Mouse (Mus musculus): ENCODE measurements around the gene Arsb. TPM values are rescaled to one million over a fixed set of nuclear protein-coding genes. Genes with fewer than 3 reads are reported as not detected.

Arsb gene
- polyA plus RNA-seq, 1 experiment from 2014 or later, result 14.3 TPM

DNA sequence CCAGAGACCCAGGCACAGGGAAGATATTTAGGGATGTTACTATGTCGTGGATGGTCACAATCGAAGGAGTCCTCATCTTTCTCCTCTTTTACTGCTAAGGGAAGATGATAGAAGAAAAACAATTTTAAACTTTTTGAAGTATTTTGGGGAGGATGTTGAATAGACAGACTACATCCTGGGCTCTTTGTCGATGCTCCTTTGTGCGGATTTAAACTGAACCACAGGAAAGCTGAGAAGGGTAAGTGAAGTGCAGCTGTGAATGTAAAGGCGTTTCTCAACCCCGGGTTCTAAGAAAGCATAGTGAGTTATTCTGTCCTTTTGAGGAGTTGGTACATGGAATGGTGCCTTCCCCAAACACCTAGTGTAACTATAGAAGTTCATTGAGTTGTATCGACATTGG lies 14.8 kb upstream of the Arsb start:
- no peaks in the 10 kb centered on the region for H3K9me3 ChIP-seq (ENCODE audit: control insufficient read depth, low read length)
- no peaks in the 10 kb centered on the region for H3K4me1 ChIP-seq (replicated peaks; ENCODE audit: control insufficient read depth, insufficient read depth, low read length)
- no peak overlapping the region for H3K4me3 ChIP-seq (ENCODE audit: low read depth, low read length)
- no peaks in the 10 kb centered on the region for H3K27me3 ChIP-seq (replicated peaks; ENCODE audit: control insufficient read depth, insufficient read depth, low read length)
- no peak overlapping the region for H3K27ac ChIP-seq (ENCODE audit: low read depth)
- H3K36me3 ChIP-seq (ENCODE audit: control insufficient read depth, insufficient read depth, low read length), result no peaks in the 10 kb centered on the region
- WGBS, result 90% methylated on average over 7 of the region's 7 CpGs
- ATAC-seq (replicated peaks; ENCODE audit: low FRiP score, low TSS enrichment, low read depth) (no peak), DNase-seq (ENCODE audit: low spot score) (no peak)
- H3K9ac ChIP-seq (ENCODE audit: low read length), result no peak overlapping the region
- H3K4me2 ChIP-seq (ENCODE audit: low read length), result no peak overlapping the region

- ATAC-seq (replicated peaks; ENCODE audit: low FRiP score, low TSS enrichment, low read depth) (no peak), DNase-seq (ENCODE audit: low spot score) (no peak)
- Histone ChIP-seq H3K4me1 (replicated peaks; ENCODE audit: control insufficient read depth, insufficient read depth, low read length) (no peaks in the 10 kb centered on the region), H3K27me3 (replicated peaks; ENCODE audit: control insufficient read depth, insufficient read depth, low read length) (no peaks in the 10 kb centered on the region), H3K4me3 (ENCODE audit: low read depth, low read length) (no peak overlapping the region), H3K9me3 (ENCODE audit: control insufficient read depth, low read length) (no peaks in the 10 kb centered on the region), H3K9ac (ENCODE audit: low read length) (no peak overlapping the region), H3K27ac (ENCODE audit: low read depth) (no peak overlapping the region), H3K4me2 (ENCODE audit: low read length) (no peak overlapping the region), H3K36me3 (ENCODE audit: control insufficient read depth, insufficient read depth, low read length) (no peaks in the 10 kb centered on the region)
- WGBS, result 78% methylated on average over 6 of the region's 6 CpGs
Measured at GRCm38 (mm10) chr13:93757514-93757913, 13.9 kb upstream of the Arsb start.

- H3K9ac ChIP-seq (ENCODE audit: low read length), result no peak overlapping the region
- WGBS, result 50% methylated on average over 14 of the region's 14 CpGs
- H3K36me3 ChIP-seq (ENCODE audit: control insufficient read depth, insufficient read depth, low read length), result no peaks in the 10 kb centered on the region
- H3K4me1 ChIP-seq (replicated peaks; ENCODE audit: control insufficient read depth, insufficient read depth, low read length), result no peaks in the 10 kb centered on the region
- no peak overlapping the region for H3K27ac ChIP-seq (ENCODE audit: low read depth)
- no peaks in the 10 kb centered on the region for H3K9me3 ChIP-seq (ENCODE audit: control insufficient read depth, low read length)
- ATAC-seq (replicated peaks; ENCODE audit: low FRiP score, low TSS enrichment, low read depth) (no peak), DNase-seq (ENCODE audit: low spot score) (no peak)
- H3K4me2 ChIP-seq (ENCODE audit: low read length), result no peak overlapping the region
- no peaks in the 10 kb centered on the region for H3K27me3 ChIP-seq (replicated peaks; ENCODE audit: control insufficient read depth, insufficient read depth, low read length)
- H3K4me3 ChIP-seq (ENCODE audit: low read depth, low read length), result no peak overlapping the region
Measured at GRCm38 (mm10) chr13:93758149-93758898, 13.1 kb upstream of the Arsb start.

GRCm38 (mm10) chr13:93761831-93762230 lies 9.6 kb upstream of the Arsb start:
- WGBS, result 95% methylated on average over 8 of the region's 8 CpGs
- H3K27me3 ChIP-seq (replicated peaks; ENCODE audit: control insufficient read depth, insufficient read depth, low read length), result no peaks in the 10 kb centered on the region
- H3K9ac ChIP-seq (ENCODE audit: low read length), result no peak overlapping the region

GRCm38 (mm10) chr13:93762879-93763278 lies 8.6 kb upstream of the Arsb start:
- Histone ChIP-seq H3K27ac (ENCODE audit: low read depth) (no peak overlapping the region), H3K9ac (ENCODE audit: low read length) (no peak overlapping the region), H3K27me3 (replicated peaks; ENCODE audit: control insufficient read depth, insufficient read depth, low read length) (no peaks in the 10 kb centered on the region), H3K4me1 (replicated peaks; ENCODE audit: control insufficient read depth, insufficient read depth, low read length) (no peaks in the 10 kb centered on the region), H3K4me3 (ENCODE audit: low read depth, low read length) (no peak overlapping the region), H3K9me3 (ENCODE audit: control insufficient read depth, low read length) (no peaks in the 10 kb centered on the region), H3K4me2 (ENCODE audit: low read length) (no peak overlapping the region), H3K36me3 (ENCODE audit: control insufficient read depth, insufficient read depth, low read length) (no peaks in the 10 kb centered on the region)
- 87% methylated on average over 3 of the region's 3 CpGs for WGBS
- ATAC-seq (replicated peaks; ENCODE audit: low FRiP score, low TSS enrichment, low read depth) (no peak), DNase-seq (ENCODE audit: low spot score) (no peak)

More at GRCm38 (mm10) chr13:93761831-93762230, 9.6 kb upstream of the Arsb start:
- DNase-seq (ENCODE audit: low spot score), result no peak
- Histone ChIP-seq H3K36me3 (ENCODE audit: control insufficient read depth, insufficient read depth, low read length) (no peaks in the 10 kb centered on the region), H3K4me3 (ENCODE audit: low read depth, low read length) (no peak overlapping the region), H3K27ac (ENCODE audit: low read depth) (no peak overlapping the region), H3K9me3 (ENCODE audit: control insufficient read depth, low read length) (no peaks in the 10 kb centered on the region), H3K4me1 (replicated peaks; ENCODE audit: control insufficient read depth, insufficient read depth, low read length) (no peaks in the 10 kb centered on the region), H3K4me2 (ENCODE audit: low read length) (no peak overlapping the region)
- no peak for ATAC-seq (replicated peaks; ENCODE audit: low FRiP score, low TSS enrichment, low read depth)

- no peak overlapping the region for H3K4me3 ChIP-seq (ENCODE audit: low read depth, low read length)
- H3K4me2 ChIP-seq (ENCODE audit: low read length), result no peak overlapping the region
- H3K9ac ChIP-seq (ENCODE audit: low read length), result no peak overlapping the region
- 87% methylated on average over 13 of the region's 13 CpGs for WGBS
- DNase-seq (ENCODE audit: low spot score) (no peak), ATAC-seq (replicated peaks; ENCODE audit: low FRiP score, low TSS enrichment, low read depth) (no peak)
- H3K27ac ChIP-seq (ENCODE audit: low read depth), result no peak overlapping the region
- H3K9me3 ChIP-seq (ENCODE audit: control insufficient read depth, low read length), result no peaks in the 10 kb centered on the region
- no peaks in the 10 kb centered on the region for H3K36me3 ChIP-seq (ENCODE audit: control insufficient read depth, insufficient read depth, low read length)
- no peaks in the 10 kb centered on the region for H3K27me3 ChIP-seq (replicated peaks; ENCODE audit: control insufficient read depth, insufficient read depth, low read length)
- no peaks in the 10 kb centered on the region for H3K4me1 ChIP-seq (replicated peaks; ENCODE audit: control insufficient read depth, insufficient read depth, low read length)
Measured at GRCm38 (mm10) chr13:93764321-93764973, 7.0 kb upstream of the Arsb start.

DNA sequence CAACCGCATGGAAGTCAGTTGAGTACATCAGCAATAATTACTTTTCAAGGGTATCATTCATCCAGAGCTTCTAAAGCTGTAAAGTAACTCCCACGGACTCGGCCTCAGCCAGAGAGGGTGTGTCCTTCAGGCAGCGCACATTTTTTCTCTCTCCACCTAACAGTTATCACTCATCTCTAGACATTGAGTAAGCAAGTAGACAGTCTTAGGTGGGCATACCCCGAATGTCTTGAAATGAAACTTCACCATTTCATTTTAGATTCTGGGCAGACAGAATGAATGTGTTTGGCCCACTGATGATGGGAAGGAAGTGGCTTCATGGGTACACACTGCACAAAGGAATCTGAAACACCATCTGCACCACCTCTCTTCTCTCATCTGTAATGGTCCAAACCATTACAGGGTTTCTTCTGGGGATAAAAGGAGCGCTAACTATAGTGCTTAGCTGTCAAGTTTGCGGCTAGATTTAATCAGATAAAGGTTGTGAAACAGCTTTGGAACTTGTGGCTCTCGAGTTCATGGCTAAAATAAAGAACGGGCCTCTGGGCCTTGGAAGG lies 321 bp upstream of the Arsb start:
- 22% methylated on average over 9 of the region's 9 CpGs for WGBS
- H3K9me3 ChIP-seq (ENCODE audit: control insufficient read depth, low read length), result no peaks in the 10 kb centered on the region
- peak overlapping the region; percentile 68 for H3K4me3 ChIP-seq (ENCODE audit: low read depth, low read length)
- H3K4me1 ChIP-seq (replicated peaks; ENCODE audit: control insufficient read depth, insufficient read depth, low read length), result peaks cover 10% of the 10 kb centered on the region; the same call in 1 of the 2 replicates
- DNase-seq (ENCODE audit: low spot score) (peak; percentile 58), ATAC-seq (replicated peaks; ENCODE audit: low FRiP score, low TSS enrichment, low read depth) (peak; percentile 42)
- peak overlapping the region; percentile 76 for H3K9ac ChIP-seq (ENCODE audit: low read length)
- no peaks in the 10 kb centered on the region for H3K36me3 ChIP-seq (ENCODE audit: control insufficient read depth, insufficient read depth, low read length)
- H3K4me2 ChIP-seq (ENCODE audit: low read length), result peak overlapping the region; percentile 96
- H3K27ac ChIP-seq (ENCODE audit: low read depth), result peak overlapping the region; percentile 86
- H3K27me3 ChIP-seq (replicated peaks; ENCODE audit: control insufficient read depth, insufficient read depth, low read length), result no peaks in the 10 kb centered on the region

DNA sequence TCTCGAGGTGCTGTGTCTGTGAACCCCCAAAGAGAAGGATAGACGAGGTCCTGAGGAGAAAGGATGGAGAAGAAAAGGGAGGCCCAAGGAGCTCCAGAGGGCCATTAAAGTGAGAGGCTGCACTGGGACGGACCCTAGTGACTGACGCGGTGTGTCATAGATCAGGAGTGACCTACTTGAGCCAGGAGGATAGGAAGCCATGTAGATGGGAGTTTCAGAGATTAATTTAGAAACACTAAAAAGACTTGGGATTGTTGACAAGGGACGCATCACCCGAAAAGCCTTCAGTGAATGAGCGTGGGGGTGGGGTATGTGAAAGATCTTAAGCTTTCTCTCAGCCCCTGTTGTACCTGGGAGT lies 828 bp downstream of the Arsb start:
- H3K27ac ChIP-seq (ENCODE audit: low read depth), result no peak overlapping the region
- peaks cover 10% of the 10 kb centered on the region; the same call in 1 of the 2 replicates for H3K4me1 ChIP-seq (replicated peaks; ENCODE audit: control insufficient read depth, insufficient read depth, low read length)
- no peaks in the 10 kb centered on the region for H3K36me3 ChIP-seq (ENCODE audit: control insufficient read depth, insufficient read depth, low read length)
- H3K4me3 ChIP-seq (ENCODE audit: low read depth, low read length), result peak overlapping the region; percentile 68
- peak overlapping the region; percentile 76 for H3K9ac ChIP-seq (ENCODE audit: low read length)
- peak; percentile 56 for ATAC-seq (replicated peaks; ENCODE audit: low FRiP score, low TSS enrichment, low read depth)
- H3K9me3 ChIP-seq (ENCODE audit: control insufficient read depth, low read length), result no peaks in the 10 kb centered on the region
- H3K4me2 ChIP-seq (ENCODE audit: low read length), result peak overlapping the region; percentile 96
- no peaks in the 10 kb centered on the region for H3K27me3 ChIP-seq (replicated peaks; ENCODE audit: control insufficient read depth, insufficient read depth, low read length)
- 28% methylated on average over 8 of the region's 8 CpGs for WGBS
- no peak for DNase-seq (ENCODE audit: low spot score)
